Comparison of ENCODE assay signal across 19 mouse cellular contexts in genomic region chr1:162213066-162213465, GRCm38 (mm10).
"Had no signal": no experiment of that assay in that cellular context is flagged by ENCODE, and none has a peak within 500 bp of the region (broad histone marks: within the 10 kb centered on the region; RNA-seq: fewer than 3 reads in every experiment).

No protein-coding gene starts in this region.

- H3K9ac ChIP-seq: intestine, embryonic 15.5 days; liver, embryonic 13.5 days; liver, postnatal 0 days; lung, embryonic 15.5 days; midbrain, embryonic 15.5 days; neural tube, embryonic 12.5 days had no signal

- DNase-seq: kidney, adult 18-20 months; kidney, postnatal 10 days; kidney, postnatal 4 days; liver; liver, embryonic 13.5 days; liver, postnatal 0 days; lung, postnatal 14 days; right cerebral cortex, postnatal 4 days; spleen, adult 18-20 months; thymus, adult 18-20 months; thymus, postnatal 14 days had no signal

- ATAC-seq: intestine, embryonic 15.5 days; liver, postnatal 0 days; midbrain, embryonic 15.5 days had no signal

- H3K36me3 ChIP-seq: intestine, embryonic 15.5 days; liver, embryonic 13.5 days; lung, embryonic 15.5 days; midbrain, embryonic 15.5 days; neural tube, embryonic 12.5 days had no signal

- H3K27ac ChIP-seq: intestine, embryonic 15.5 days; layer of hippocampus, adult 2 months; liver, embryonic 13.5 days; lung, embryonic 15.5 days; macrophage; midbrain, embryonic 15.5 days; neural tube, embryonic 12.5 days had no signal

- H3K9me3 ChIP-seq: intestine, embryonic 15.5 days; liver, embryonic 13.5 days; lung, embryonic 15.5 days; megakaryocyte, embryonic 14.5 days; midbrain, embryonic 15.5 days; neural tube, embryonic 12.5 days had no signal

- H3K27me3 ChIP-seq: intestine, embryonic 15.5 days; liver, embryonic 13.5 days; lung, embryonic 15.5 days; megakaryocyte, embryonic 14.5 days; midbrain, embryonic 15.5 days; neural tube, embryonic 12.5 days had no signal

- H3K4me3 ChIP-seq: intestine, embryonic 15.5 days; layer of hippocampus, adult 2 months; liver, embryonic 13.5 days; lung, embryonic 15.5 days; megakaryocyte, embryonic 14.5 days; midbrain, embryonic 15.5 days; neural tube, embryonic 12.5 days had no signal

- H3K4me2 ChIP-seq: intestine, embryonic 15.5 days; liver, embryonic 13.5 days; lung, embryonic 15.5 days; midbrain, embryonic 11.5 days; midbrain, embryonic 15.5 days; neural tube, embryonic 12.5 days had no signal
